Mouse (Mus musculus) thymus, adult 2 months (tissue): ENCODE measurements around the gene Map3k4.

Experiments used
- CTCF ChIP-seq: fragments of 200-500 bp; IDR thresholded peaks from 2 replicates; pipeline ENCODE4 v1.5.1; 2012; ENCODE audit warnings: mild to moderate bottlenecking, control low read depth, low read length, moderate library complexity, borderline replicate concordance; ENCODE audit not compliant: control insufficient read depth, poor library complexity, insufficient read depth; ENCODE audit errors: extremely low read depth
- POLR2A ChIP-seq: fragments of 200-500 bp; IDR thresholded peaks from 2 replicates; pipeline ENCODE4 v1.6.1; 2012; ENCODE audit warnings: mild to moderate bottlenecking, low read length, control low read depth, moderate library complexity; ENCODE audit not compliant: control insufficient read depth, poor library complexity, insufficient read depth; ENCODE audit errors: extremely low read depth

GRCm38 (mm10) chr17:12292356-12292755 is 26.2 kb downstream of the Map3k4 start:
- TF ChIP-seq CTCF (no peak), POLR2A (no peak)
